In the genomic region with DNA sequence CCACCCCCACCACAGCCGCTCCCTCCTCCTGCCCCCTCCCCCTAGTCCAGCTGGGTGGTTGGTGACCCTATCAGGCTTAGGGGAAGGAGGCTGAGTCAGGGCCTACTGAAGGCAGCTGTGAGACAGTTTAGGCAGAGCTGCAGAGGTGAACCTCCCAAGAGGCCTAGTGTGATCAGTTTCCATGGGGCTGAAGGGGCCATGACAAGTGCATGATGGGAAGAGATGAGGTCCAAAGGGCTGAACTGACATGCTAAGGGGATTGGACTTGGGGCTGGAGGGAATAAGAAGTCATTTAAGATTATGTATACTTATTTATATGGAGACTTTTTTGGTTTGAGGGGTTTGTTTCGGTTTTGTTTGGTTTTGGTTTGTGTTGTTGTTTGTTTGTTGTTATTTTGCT, we compare ENCODE assay signal across 9 mouse cellular contexts. TPM values are rescaled to one million over a fixed set of nuclear protein-coding genes. Genes with fewer than 3 reads are reported as not detected.
"Had no signal": no experiment of that assay in that cellular context is flagged by ENCODE, and none has a peak within 500 bp of the region (broad histone marks: within the 10 kb centered on the region; RNA-seq: fewer than 3 reads in every experiment).

No protein-coding gene starts in this region.

- DNase-seq: lung, adult 2 months; lung, postnatal 36 days; right cerebral cortex, postnatal 14 days; thymus, postnatal 25 days had no signal

- H3K27me3 ChIP-seq: limb, embryonic 15.5 days; midbrain, embryonic 13.5 days; stomach, embryonic 15.5 days had no signal

- H3K36me3 ChIP-seq: limb, embryonic 15.5 days; midbrain, embryonic 13.5 days; stomach, embryonic 15.5 days had no signal

- H3K4me1 ChIP-seq: limb, embryonic 15.5 days; midbrain, embryonic 13.5 days; stomach, embryonic 15.5 days had no signal

- H3K9ac ChIP-seq: limb, embryonic 15.5 days; midbrain, embryonic 13.5 days; stomach, embryonic 15.5 days had no signal

- H3K4me3 ChIP-seq: limb, embryonic 15.5 days; midbrain, embryonic 13.5 days; stomach, embryonic 15.5 days had no signal

- H3K27ac ChIP-seq: limb, embryonic 15.5 days; midbrain, embryonic 13.5 days; stomach, embryonic 15.5 days had no signal

- H3K9me3 ChIP-seq: limb, embryonic 15.5 days; midbrain, embryonic 13.5 days; stomach, embryonic 15.5 days had no signal

- ATAC-seq: lung, postnatal 0 days; midbrain, embryonic 13.5 days had no signal

- H3K4me2 ChIP-seq: limb, embryonic 15.5 days; midbrain, embryonic 13.5 days; stomach, embryonic 15.5 days had no signal

RNA-seq across cellular contexts. Expression of gene Ppara, which starts 41.5 kb away (rescaled TPM):
- total RNA-seq: megakaryocyte progenitor cell, adult 5-6 weeks had no signal
